Mouse (Mus musculus) layer of hippocampus, adult 6 months (tissue): ENCODE measurements around the gene Insr. TPM values are rescaled to one million over a fixed set of nuclear protein-coding genes. Genes with fewer than 3 reads are reported as not detected.

Experiments
- long read RNA-seq, 2 experiments: library from polyadenylated mRNA; unstranded; transcript quantifications; one replicate each; pipeline ENCODE4 v2.0.0; 2019 to 2020
- microRNA-seq: library from miRNA; unstranded; fragments of <30 nt; microRNA quantifications from one replicate; pipeline ENCODE4 v1.2.0, GENCODE M21; 2020
- polyA plus RNA-seq: library from polyadenylated mRNA; unstranded; fragments of <200 nt; fragmentation: Nextera tagmentation; gene quantifications from 2 replicates; pipeline ENCODE4 v1.2.3, GENCODE M21; 2021

Insr gene
- polyA plus RNA-seq, result 16.0 and 24.4 TPM in 2 replicates
- long read RNA-seq, experiment 1, partial matches to known transcripts, result 0 of 14 reads
- long read RNA-seq, experiment 1, other reads (novel, unspliced or antisense), result 14 of 14 reads
- long read RNA-seq, experiment 2, partial matches to known transcripts, result 1 of 10 reads
- long read RNA-seq, experiment 2, other reads (novel, unspliced or antisense), result 8 of 10 reads

DNA sequence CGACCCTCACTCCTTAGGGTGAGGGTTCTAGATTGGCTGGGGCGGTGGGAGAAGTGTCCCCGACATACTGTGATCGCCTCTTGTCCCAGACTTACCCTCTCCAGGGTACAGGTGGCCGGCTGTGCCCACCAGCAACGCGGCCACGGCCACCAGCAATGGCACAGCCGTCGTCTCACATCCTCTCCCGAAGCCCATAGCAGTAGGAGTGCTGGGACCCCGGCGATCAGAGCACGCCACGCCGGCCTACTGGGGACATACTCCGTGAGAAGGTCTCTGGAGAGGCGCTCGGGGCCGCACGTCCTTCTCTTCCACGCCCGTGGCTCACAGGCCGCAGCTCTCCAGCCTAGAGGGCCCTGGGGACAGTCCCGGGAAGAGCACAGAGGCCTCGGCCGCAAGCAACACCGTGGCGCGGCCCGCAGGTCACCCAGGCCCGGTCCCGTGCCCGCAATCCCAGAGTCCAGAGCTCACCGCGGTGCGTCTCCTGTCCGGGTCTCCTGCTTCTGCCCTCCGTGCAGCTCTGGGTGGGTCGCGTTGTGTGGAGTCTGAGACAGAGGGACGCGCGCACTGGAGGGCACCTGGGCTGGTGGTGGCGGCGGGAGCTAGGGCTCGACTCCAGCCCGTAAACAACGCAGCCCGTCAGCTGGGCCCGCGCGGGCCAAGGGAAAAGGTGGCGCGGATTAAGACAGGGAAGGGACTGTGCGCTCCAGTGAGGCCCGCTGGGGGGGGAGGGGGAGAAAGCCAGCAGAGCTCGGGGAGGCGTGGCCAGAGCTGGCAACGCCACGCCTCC is at the start of gene Insr:
TSS of gene Insr (minus strand) at position 684 of the 787 bp plus-strand sequence.

Small RNAs within 50 kb of the gene (microRNA-seq; reads per million reads assigned to microRNA genes)
- not detected for gene Gm25775

Other genes starting within 250 kb of the Insr start
- gene A430078G23Rik, start 73.8 kb upstream of the Insr start, polyA plus RNA-seq, result not detected in 2 replicates
- 3.3 and 4.8 TPM in 2 replicates for gene Arhgef18, start 113.4 kb upstream of the Insr start, polyA plus RNA-seq
- gene Pex11g, start 188.1 kb upstream of the Insr start, polyA plus RNA-seq, result 1.8 and 2.0 TPM in 2 replicates
- gene Tex45, start 191.2 kb upstream of the Insr start, polyA plus RNA-seq, result 0.09 TPM in 2 replicates
- 8.3 and 10.3 TPM in 2 replicates for gene Zfp358, start 213.5 kb upstream of the Insr start, polyA plus RNA-seq
- 41.4 and 54.8 TPM in 2 replicates for gene Mcoln1, start 220.8 kb upstream of the Insr start, polyA plus RNA-seq
- 13.2 and 15.8 TPM in 2 replicates for gene Pnpla6, start 235.8 kb upstream of the Insr start, polyA plus RNA-seq